Mouse (Mus musculus) bone marrow macrophage, adult 2 months (primary cell): ENCODE data around the gene Tes3-ps.

Experiments used
- CTCF ChIP-seq: IDR thresholded peaks from 2 replicates; pipeline ENCODE4 v1.5.1; 2012; ENCODE audit warnings: low read depth, mild to moderate bottlenecking, low read length, moderate library complexity
- POLR2A ChIP-seq: IDR thresholded peaks from 2 replicates; pipeline ENCODE4 v1.6.1; 2012; ENCODE audit warnings: mild to moderate bottlenecking, low read depth, low read length, borderline replicate concordance

- no peak for TF ChIP-seq CTCF
- TF ChIP-seq POLR2A: no peak
These were observed 11.4 kb downstream of the Tes3-ps start, which contains the start of gene Ecm2 for GRCm38 (mm10) chr13:49504510-49504909.
